Mouse (Mus musculus) testis, postnatal 10 days (tissue): ENCODE results near the gene Tet3.

Experiments used
- DNase-seq: peaks from one replicate; pipeline ENCODE4 v3.0.0; 2021; ENCODE audit warnings: low spot score

Tet3 gene

DNA sequence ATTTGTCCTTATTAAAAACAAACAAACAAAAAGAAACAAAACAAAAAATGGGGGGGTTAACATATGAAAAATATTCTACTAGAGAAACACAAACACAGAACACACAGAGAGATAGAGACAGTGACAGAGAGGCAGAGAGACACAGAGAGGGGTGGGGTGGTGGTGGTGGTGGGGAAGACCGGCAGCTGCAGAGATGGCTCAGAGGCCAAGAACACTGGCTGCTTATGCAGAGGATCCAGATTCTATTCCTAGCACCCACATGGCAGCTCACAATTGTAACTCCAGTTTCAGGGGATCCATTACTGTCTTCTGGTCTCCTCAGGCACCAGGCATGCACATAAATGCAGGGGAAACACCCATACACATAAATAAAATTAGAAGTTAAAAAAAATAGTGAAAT is 45.2 kb downstream of the Tet3 start:
- no peak for DNase-seq

DNA sequence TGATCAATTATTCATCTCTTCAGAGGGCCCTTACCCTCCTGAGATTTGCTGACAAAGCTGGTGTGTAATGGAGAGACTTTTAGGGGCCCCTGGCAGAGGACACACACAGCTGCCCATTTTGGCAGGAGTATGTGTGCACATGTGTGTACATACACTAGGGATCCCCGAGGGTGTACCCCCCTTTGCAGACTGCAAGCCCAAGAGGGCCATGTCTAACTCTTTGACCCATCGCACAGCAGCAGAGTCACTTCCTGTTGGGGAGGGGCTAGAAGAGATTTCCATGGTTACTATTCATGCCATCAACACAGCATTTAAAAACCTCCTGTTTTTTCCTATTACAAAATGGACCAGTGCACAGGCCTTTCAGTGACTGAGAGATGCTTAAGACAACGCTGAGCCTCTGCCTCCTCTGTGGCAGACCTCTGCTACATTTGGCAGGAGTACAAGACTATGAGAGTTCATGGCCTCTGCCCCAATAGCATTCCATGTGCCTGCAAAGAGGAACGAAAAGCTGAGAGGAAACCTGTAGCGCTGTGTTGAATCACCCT is 46.0 kb downstream of the Tet3 start:
- no peak for DNase-seq

DNA sequence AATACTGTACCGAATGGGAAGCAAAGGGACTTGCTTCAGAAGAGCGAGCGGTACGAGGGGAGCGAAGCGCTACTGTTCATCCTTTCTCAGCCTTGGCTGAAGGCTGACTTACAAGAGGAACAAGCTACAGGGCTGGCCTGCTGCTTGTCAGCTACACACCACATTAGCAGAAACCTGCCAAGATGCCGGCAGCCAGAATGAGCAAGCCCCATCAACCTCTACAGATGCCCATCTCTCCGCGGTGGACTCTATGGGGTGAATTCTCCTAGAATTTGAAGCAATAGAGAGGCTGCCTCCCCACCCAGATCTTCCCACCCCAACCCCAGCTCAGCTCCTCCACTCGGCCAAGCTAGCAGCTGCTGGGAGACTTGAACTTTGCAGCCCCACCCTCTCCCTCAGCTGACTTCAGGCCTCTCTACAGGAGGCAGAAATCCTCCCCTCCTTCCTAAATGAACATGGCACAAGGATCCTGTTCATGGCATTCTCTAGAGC is 46.5 kb downstream of the Tet3 start:
- DNase-seq: no peak

DNA sequence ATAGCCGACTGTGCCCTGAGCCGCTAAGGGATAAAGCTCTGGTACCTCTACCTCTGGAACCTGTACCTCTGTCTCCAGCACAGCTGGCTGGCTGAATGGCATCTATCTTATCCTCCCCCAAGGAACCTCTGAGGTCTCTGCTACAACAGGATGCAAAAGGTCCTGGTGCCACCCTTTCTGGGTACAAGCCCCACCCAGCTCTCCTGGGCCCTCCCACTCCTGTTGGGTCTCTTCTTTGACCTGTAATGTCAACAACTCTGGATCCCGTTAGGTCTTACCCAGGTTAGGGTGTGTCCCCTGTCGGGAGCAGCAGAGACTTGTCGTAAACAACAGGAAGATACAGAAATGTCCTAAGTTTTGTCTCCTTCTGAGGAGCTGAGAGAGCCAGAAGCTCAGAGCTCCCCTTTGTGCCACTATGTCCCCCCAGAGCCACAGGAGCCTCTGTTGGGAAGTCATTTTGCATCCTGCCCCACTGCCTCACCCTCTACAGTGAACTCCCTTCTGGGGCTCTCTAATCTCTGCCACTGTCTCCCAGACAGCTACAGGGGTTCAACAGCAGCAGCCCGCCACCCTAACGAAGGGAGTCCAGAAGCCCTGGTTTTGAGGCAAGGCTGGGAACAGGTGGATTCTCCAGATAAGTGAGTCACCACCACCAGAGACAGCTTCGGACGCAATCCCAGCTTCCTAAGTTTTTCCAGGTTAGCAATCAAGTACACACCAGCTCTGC is 47.1 kb downstream of the Tet3 start:
- no peak for DNase-seq

DNA sequence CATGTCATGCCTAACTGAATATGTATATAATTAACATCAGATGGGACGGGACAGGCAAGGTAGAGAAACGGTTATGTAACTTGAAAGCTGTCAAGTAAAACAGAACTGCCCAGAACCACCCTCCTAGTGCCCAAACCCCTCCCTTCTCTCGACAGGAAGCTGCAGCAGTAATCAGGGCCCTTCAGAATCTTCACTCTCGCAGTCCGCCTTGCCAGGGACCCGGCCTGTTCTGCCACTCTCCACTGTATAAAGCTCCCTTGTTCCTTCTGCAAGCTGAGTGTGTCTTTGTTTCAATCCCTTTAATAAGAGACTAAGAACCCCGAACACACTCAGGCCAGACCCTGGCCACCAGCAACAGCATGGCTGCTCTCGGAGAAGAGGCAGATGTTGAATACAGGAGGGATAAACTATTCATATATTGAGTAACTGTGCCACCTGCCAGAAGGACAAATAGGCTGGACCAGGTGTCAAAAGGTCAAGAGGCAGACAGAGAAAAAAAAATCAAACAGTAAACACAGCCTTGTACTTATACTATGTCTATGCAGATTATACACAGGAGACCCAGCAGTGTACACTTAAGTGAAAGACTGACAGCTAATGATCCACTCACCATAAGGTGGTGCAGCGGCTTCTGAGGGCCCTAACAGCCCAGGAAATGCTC is 48.7 kb downstream of the Tet3 start:
- no peak for DNase-seq

DNA sequence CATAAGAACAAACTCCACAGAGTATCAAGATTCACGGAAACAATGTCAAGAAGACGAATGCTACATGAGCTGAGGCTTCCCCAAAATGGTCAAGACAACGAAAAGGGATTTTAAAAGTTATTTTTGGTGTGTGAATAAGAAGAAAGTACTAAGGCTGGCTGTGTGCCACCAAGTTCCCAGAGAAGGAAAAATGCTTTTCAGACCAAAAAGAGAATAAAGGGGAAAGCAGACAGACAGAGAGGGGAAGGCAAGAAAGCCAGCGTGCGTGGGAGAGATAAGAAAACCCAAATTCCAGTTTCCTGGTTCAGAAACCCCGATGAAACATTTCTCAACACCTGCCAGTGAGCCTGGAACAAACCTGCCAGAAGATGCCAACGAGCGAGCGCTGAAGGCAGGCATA is 50.4 kb downstream of the Tet3 start:
- DNase-seq: peak; percentile 64

DNA sequence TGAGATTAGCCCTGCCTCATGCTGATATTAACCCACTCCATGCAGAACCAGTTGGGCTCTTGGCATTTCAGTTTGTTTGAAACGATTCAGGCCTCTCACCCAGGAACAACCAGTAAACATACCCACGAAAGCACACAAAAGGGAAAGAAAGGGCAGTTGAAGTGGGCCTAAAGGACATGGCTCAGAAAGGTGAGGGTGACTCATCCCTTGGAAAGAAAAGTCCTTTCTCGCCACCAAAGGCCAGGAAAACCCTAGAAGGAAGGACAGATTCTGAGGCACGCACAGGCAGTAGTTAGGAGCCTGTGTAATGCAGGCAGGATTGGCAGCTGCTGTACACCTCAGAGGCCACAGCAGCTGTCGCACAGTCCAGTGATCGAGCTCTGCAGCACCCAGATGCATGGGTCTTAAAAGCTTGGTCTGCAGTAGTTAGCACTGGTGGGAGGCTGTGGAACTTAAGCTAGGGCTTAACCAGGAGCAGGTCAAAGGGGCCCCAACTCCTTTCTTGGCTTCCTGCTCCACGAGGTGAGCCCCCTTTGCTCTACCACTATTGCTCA is 53.3 kb downstream of the Tet3 start:
- no peak for DNase-seq

DNA sequence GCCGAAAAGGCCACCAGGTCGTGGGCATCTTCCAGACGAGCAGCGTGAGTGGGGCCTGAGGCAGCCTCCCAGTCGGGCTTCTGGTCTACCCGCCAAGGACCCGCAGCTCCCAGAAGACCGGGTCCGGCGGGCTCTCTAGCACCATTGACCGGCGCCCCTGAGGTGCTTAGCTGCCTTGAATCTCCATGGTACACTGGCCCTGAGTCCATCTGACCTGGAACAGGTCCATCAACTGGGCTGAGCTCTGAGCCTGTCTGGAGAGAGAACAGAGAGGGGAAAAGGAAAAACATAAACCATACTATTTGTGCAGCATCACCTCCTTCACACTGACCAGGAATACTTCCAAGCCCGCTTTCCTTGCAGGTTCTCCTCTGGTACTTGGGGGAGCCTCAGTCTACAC is 54.3 kb downstream of the Tet3 start:
- no peak for DNase-seq

DNA sequence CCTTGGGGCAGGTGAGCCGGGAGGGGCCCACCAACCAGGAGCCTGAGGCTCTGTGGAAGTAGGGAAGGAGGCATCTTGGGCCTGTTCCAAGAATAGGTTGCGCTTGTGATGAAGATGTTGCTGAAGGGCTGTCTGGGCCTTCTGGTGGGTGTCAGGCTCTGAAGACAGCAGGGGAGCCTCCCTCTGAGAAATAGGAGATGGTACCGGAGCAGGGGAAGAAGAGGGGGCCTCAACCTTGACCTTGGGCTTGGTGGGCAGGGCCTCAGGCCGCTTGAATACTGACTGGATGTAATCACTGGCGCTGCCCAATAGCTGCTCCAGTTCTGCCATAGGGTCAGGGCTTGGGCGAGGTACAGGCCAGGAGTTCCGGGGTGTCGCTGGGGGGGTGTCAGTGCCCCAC is 55.4 kb downstream of the Tet3 start:
- DNase-seq: no peak

DNA sequence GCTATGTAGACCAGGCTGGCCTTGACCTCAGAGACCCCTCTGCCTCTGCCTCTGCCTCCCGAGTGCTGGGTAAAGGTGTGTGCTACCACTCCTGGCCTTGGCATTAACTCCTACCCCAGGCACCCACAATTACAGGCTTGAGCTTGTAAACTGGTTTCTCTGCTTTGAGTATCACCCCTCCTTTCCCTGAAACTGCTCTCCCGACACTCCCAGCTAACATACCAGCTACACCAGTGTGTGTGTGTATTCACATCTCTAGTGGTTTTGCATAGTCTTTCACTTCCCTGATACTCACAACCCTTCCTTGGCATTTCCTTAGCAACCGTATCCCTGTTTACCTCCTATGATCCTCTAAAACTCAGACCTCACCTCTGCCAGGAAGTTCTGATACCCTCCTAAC is 59.1 kb downstream of the Tet3 start:
- no peak for DNase-seq

DNA sequence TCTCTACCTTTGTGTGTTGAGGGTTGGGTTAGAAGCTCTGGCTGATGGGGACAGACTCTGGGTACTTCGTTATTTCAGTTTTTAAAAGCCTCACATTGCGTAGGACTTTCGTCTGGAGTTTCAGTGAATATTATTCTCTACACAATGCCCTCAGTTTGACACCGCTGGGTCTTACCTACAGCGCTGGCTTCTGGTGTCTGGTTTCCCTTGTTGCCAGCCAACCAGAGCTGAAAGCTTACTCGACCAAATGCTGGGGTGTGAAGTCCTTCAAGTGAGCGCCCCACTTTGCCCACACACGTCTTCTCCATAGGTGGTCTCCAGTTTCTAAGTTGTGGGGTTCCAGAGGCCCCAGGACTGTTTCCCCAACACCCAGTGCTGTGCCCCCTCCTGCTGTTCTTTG is 61.2 kb downstream of the Tet3 start:
- no peak for DNase-seq

DNA sequence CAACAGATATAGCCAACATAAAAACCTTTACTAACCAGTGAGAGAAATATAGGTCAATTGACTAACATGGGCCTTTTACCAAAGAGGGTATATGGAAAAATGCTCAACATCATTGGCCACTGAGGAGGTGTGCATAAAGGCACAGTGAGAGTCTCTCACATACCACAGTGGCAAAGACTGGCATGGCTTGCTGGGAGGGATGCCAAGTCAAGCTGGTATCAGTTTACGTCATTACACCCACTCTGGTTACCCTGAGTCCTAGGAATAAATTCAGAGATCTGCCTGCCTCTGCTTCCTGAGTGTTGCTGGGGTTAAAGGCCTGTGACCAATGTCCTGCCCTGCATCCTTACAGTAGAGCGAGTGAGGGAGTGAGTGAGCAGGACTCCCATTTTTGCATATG is 62.2 kb downstream of the Tet3 start:
- no peak for DNase-seq

DNA sequence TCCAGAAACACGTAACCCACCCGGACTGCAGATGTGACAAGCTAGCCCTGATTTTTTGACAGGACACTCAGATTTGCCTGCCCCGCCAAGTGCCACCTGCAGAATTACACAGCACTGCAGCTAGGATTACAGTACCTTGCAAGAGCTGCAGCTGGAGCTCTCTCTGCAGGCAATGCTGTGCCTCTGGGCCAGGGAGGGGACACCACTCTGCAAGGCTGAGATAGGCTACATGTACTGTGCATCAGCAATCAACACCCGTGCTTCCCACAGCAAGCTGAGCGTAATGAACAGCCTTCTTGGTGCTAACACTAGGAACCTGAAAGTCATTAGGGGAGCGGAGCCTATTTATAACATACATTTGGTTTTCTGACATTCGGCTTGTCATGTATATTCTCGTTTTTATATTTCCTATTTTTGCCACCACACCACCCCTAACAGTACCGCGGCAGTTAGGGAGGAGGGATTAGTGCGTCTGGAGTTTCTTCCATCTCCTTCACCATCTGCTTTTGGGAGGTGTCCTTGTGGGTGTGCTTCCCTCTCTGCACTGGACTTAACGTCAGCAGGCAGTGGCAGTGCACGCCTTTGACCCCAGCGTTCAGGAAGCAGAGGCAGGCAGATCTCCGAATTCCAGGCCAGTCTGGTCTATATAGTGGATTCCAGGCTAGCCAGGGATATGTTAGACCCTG is 63.2 kb downstream of the Tet3 start:
- no peak for DNase-seq

DNA sequence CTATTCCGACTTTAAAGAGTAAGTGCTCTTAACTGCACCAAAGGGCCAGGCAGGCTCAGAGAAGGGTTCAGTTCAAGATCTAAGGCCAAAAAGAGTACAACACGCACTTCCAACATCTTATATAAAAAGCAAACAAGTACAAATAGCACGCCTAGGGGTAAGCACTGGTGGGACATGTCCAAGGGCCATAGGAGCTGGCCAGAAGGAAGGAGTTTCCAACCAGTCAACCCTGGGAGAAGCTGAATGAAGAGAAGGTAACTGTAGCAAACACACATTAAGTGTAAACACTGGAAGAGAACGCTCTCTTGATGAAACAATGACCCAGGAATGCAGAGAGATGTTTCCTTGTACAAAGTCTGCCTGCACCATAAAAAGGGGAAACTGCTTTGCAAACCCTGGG is 64.8 kb downstream of the Tet3 start:
- DNase-seq: no peak

DNA sequence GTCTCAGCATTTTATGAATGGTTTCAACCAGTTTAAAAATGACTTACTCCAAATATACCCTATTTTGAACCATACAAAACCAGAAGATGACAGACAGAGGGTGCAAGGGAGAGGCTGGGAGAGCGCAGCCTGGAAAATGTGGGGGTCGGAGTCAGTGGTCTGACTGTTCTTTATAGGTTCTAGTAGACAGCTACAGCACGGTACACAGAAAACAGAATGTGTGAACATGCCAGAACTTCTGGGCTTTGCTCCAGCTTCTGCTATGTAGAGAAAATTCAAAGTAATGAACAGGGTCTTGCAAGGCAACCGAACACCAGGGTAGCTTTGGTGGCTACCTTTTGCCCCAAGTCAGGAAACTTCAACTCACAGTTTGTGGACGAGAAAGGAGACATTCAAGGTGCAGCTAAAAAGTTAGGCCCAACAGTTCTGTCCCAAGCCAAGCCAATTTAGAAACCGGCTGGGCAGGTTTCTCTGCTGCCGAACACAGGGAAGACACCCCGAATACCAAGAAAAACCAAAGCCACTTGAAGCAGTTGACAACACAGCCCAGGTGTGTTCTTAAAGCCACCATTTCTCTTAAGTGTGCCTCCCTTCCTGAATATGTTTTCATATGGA is 66.6 kb downstream of the Tet3 start:
- DNase-seq: no peak

DNA sequence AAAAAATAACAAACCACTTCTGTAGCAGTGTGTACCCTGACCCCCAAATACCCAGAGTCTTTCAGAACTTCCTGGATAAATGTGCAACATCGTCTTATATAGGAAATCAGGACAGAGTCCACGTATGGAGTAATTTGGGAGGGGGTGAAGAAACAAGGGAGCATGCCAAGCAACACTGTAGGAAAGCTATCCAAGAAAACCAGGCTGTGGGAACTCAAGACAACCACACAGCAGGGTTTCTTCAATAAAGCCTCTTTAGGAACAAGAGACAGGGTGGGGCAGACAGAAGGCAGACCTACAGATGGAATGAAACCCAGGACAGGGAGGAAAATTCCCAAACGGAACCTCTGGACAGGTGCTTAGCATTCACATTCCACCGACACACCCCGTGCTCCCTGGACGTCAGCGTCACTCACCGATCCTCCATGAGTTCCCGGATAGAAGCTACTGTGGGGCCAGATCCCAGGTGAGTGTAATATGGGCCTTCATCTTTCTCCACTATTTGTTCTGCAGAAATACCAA is 73.3 kb downstream of the Tet3 start:
- DNase-seq: no peak

DNA sequence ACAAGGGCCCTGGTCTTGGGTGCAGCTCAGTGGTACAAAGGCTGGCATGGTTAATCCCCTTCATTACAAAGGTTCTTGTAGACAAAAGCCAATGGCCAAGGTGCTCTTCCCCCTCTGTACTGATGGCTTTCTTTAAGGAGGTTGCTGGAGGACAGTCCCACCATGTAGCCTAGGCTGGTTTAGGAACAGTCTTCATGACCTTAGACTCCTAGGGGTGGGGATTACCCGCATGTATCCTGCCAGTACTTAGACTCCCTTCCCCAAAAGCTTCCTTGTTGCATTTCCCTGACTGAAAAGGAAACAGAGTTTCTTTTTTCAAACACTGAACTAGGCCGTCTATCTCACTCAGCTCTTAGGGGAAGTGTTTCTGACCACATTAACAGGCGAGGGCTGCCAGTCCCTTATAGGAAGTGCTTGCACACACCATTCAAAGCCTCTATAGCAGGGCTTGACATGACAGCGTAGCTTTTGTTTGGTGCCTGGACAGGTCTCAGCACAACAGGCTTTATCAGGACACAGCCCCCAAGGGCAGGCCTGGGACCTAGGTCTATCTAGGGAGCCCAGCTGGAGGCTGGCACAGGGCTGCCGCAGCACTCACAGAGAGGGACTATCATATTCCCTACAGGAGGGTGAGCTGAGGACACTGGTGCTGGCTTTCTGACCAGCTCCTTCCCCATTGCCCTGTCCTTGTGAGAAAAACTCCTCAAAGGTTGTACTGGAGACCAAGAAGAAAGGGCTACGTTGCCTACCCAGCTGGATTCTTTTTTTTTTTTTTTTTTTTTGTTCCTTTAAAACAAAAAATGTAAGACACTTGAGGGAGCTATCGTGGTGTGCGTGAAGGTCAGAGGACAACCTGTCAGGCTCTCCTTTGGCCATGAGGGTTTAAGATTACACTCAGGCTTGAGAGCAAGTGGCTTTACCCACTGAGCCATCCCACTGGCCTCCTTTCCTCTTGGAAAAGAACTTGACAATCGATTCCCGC is 77.1 kb downstream of the Tet3 start:
- DNase-seq: peak; percentile 59

DNA sequence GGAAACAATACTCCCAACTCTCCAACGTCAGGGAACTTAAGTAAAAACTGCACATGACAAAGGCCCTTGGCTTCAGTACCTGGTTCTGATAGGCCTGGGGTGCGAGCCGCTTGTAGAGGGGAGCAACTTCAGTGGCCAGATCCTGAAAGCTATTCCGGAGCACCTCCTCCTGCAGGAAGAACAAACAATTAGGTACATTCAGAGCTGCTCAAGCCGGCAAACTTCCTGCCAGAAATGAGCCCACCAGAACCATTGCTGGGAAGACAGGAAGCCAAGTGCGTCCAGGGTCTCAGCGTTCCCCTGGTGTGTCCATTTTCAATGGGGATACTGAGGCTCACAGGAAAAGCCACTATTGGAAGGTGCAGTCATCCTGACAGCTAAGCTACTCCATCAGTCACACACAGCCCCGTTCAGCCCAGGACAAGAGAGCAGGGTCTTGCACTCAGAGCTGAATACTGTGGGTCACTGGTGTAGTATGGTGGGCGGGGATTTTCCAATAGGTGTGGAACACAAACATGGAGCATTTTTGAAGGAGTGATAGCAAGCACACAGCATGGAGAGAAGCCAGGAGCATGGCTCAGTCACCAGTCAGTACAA is 85.1 kb downstream of the Tet3 start:
- no peak for DNase-seq

DNA sequence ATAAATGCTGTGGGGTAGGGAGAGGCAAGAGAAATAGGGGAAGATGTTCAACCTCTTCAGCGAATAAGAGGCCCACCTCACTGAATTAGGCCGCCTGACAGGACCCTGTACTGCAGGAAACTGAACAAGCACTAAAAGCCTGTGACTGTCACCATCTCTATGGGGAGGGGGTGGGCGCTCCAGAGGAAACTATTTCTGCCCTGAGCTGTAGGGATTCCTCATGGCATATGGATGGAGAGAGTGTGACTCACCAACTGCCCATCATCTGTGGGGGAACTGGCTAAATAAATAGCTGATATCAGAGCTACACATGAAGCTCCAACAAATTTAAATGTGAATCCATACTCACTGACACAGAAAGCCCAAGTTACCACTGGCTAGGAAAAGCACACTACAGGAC is 87.5 kb downstream of the Tet3 start:
- DNase-seq: no peak

DNA sequence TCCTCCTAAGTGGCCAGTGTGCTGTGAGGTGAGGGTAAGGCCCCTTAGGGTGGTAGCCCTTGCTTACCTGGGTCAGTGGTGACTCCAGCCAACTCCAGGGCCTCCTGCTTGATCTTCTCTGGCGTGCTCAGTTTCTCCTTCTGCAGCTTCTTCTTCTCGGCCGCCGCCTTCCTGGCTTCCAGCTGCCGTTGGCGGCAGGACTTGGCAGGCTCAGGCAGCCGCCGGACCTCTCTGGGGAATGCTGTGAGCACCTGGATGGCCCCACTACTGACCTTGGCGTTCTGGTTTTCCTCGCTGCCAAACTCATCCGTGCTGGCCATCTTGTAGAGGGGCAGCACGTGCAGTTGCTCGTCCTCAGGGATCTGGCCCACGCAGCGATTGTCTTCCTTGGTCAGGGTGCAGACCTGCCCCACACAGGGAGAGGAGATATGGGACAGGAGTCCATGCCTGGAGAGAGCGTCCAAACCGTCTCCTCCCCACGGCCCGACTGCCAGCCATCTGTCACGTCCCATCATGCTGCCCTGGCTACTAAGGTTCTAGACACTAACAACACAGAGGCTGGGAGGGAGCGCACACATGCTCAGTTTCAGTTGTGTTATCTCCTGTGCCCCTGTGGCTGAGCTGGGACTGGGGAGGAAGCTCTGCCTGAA is 88.4 kb downstream of the Tet3 start:
- no peak for DNase-seq
